Mouse (Mus musculus) neural tube, embryonic 10.5 days (tissue): ENCODE measurements around the gene Nkx3-2.
A peak's percentile ranks its signal among the peaks of the same experiment; 100 is the strongest.

Source experiments
- DNase-seq: peaks from one replicate; pipeline ENCODE4 v3.0.0-alpha.2; 2017; ENCODE audit warnings: low spot score; ENCODE audit errors: extremely low spot score

Nkx3-2 gene

GRCm38 (mm10) chr5:41763731-41764721, at the start of gene Nkx3-2:
Gene Nkx3-2, minus strand, starts transcription at chr5:41764501.
- DNase-seq: peak; percentile 80

- no peak for DNase-seq
These were observed 48.2 kb upstream of the Nkx3-2 start for GRCm38 (mm10) chr5:41812516-41812915.

- no peak for DNase-seq
These were observed 47.0 kb upstream of the Nkx3-2 start for GRCm38 (mm10) chr5:41811279-41811678.

- no peak for DNase-seq
These were observed 43.1 kb upstream of the Nkx3-2 start for GRCm38 (mm10) chr5:41807383-41807782.

GRCm38 (mm10) chr5:41806176-41806575, 41.9 kb upstream of the Nkx3-2 start:
- no peak for DNase-seq

- no peak for DNase-seq
These were observed 40.8 kb upstream of the Nkx3-2 start for GRCm38 (mm10) chr5:41805085-41805484.

GRCm38 (mm10) chr5:41804643-41805042, 40.3 kb upstream of the Nkx3-2 start:
- no peak for DNase-seq

- no peak for DNase-seq
These were observed 37.3 kb upstream of the Nkx3-2 start for GRCm38 (mm10) chr5:41801622-41802021.

- no peak for DNase-seq
These were observed 30.1 kb upstream of the Nkx3-2 start for GRCm38 (mm10) chr5:41794434-41794833.

GRCm38 (mm10) chr5:41790517-41790916, 26.2 kb upstream of the Nkx3-2 start:
- DNase-seq: no peak

GRCm38 (mm10) chr5:41788877-41789276, 24.6 kb upstream of the Nkx3-2 start:
- DNase-seq: no peak

GRCm38 (mm10) chr5:41781890-41782289, 17.6 kb upstream of the Nkx3-2 start:
- no peak for DNase-seq

- no peak for DNase-seq
These were observed 15.7 kb upstream of the Nkx3-2 start for GRCm38 (mm10) chr5:41780026-41780425.

- no peak for DNase-seq
These were observed 11.4 kb upstream of the Nkx3-2 start for GRCm38 (mm10) chr5:41775728-41776127.

GRCm38 (mm10) chr5:41775273-41775672, 11.0 kb upstream of the Nkx3-2 start:
- DNase-seq: no peak

- peak; percentile 94 for DNase-seq
These were observed 4.2 kb upstream of the Nkx3-2 start for GRCm38 (mm10) chr5:41768382-41769040.

- DNase-seq: peak; percentile 70
These were observed 3.2 kb upstream of the Nkx3-2 start for GRCm38 (mm10) chr5:41767296-41768200.

- DNase-seq: peak; percentile 57
These were observed 2.2 kb upstream of the Nkx3-2 start for GRCm38 (mm10) chr5:41766406-41767010.

- peak; percentile 67 for DNase-seq
These were observed 1.5 kb upstream of the Nkx3-2 start for GRCm38 (mm10) chr5:41765626-41766405.
